Mouse (Mus musculus) lung, embryonic 14.5 days (tissue): Measurements from ENCODE around the gene Col1a2. TPM values are rescaled to one million over a fixed set of nuclear protein-coding genes. Genes with fewer than 3 reads are reported as not detected.

Experiments
- ATAC-seq: fragments of 200-750 bp; cut with Nextera tagmentation; 2 replicates; pipeline ENCODE4 v1.8.0; 2017; ENCODE audit warnings: mild to moderate bottlenecking, moderate TSS enrichment, moderate library complexity; ENCODE audit not compliant: insufficient read depth
- DNase-seq: peaks from one replicate; pipeline ENCODE4 v3.0.0-alpha.2; 2015
- H3K27ac ChIP-seq: fragments of 300-500 bp; sonication (generic); 2 replicates; pipeline ENCODE4 v1.5.1; 2014; ENCODE audit warnings: low read depth, mild to moderate bottlenecking, moderate library complexity
- H3K27me3 ChIP-seq: fragments of 300-500 bp; sonication (generic); 2 replicates; pipeline ENCODE4 v1.6.1; 2014; ENCODE audit warnings: low read length, control low read depth; ENCODE audit not compliant: insufficient read depth
- H3K36me3 ChIP-seq: fragments of 300-500 bp; sonication (generic); 2 replicates; pipeline ENCODE4 v1.6.1; 2014; ENCODE audit warnings: control low read depth; ENCODE audit not compliant: insufficient read depth
- H3K4me1 ChIP-seq: fragments of 300-500 bp; sonication (generic); 2 replicates; pipeline ENCODE4 v1.6.1; 2014; ENCODE audit warnings: antibody characterized with exemption, control low read depth; ENCODE audit not compliant: insufficient read depth
- H3K4me2 ChIP-seq: fragments of 300-500 bp; sonication (generic); 2 replicates; pipeline ENCODE4 v1.6.1; 2014; ENCODE audit warnings: mild to moderate bottlenecking
- H3K4me3 ChIP-seq: fragments of 300-500 bp; sonication (generic); 2 replicates; pipeline ENCODE4 v1.5.1; 2014; ENCODE audit warnings: low read depth, low read length
- H3K9ac ChIP-seq: fragments of 300-500 bp; sonication (generic); 2 replicates; pipeline ENCODE4 v1.6.1; 2014
- H3K9me3 ChIP-seq: fragments of 300-500 bp; sonication (generic); 2 replicates; pipeline ENCODE4 v1.6.1; 2016; ENCODE audit warnings: low read depth, low read length, control low read depth
- CTCF ChIP-seq: IDR thresholded peaks from 2 replicates; pipeline ENCODE4 v1.5.1; 2016; ENCODE audit warnings: antibody characterized with exemption, low read depth
- WGBS: fragments of 180-500 bp; shearing (Covaris S2); extraction: QIAGEN DNeasy Blood & Tissue Kit; methylation state at CpG from one replicate; pipeline ENCODE4 v1.1.7; 2014; 5-methylcytosine and 5-hydroxymethylcytosine counted together
- polyA plus RNA-seq: library from polyadenylated mRNA; unstranded; fragments of >200 nt; fragmentation: Nextera tagmentation; extraction: Ambion mirVana; gene quantifications from 2 replicates; pipeline ENCODE4 v1.2.1, GENCODE M21; 2014

Gene Col1a2
- polyA plus RNA-seq: 626 and 660 TPM in 2 replicates

GRCm38 (mm10) chr6:4504603-4505131, at the start of gene Col1a2:
TSS of gene Col1a2 (plus strand) at chr6:4504814.
- Histone ChIP-seq H3K9me3 (no peaks in the 10 kb centered on the region), H3K4me2 (peak within 1 kb of the TSS; percentile 73), H3K4me3 (peak within 1 kb of the TSS; percentile 53), H3K27ac (peak within 1 kb of the TSS; percentile 91), H3K9ac (peak within 1 kb of the TSS; percentile 69), H3K36me3 (peaks cover 8% of the 10 kb centered on the region; the same call in 1 of the 2 replicates), H3K4me1 (no peaks in the 10 kb centered on the region), H3K27me3 (no peaks in the 10 kb centered on the region)
- ATAC-seq (peak; percentile 45), DNase-seq (peak; percentile 23)
- TF ChIP-seq CTCF: no peak
- 17% methylated on average over 2 of the region's 3 CpGs for WGBS

- Histone ChIP-seq H3K9ac (no peak overlapping the region), H3K27ac (no peak overlapping the region), H3K4me2 (no peak overlapping the region), H3K36me3 (no peaks in the 10 kb centered on the region), H3K4me3 (no peak overlapping the region), H3K9me3 (no peaks in the 10 kb centered on the region), H3K27me3 (no peaks in the 10 kb centered on the region), H3K4me1 (peaks cover 15% of the 10 kb centered on the region)
- no peak for ATAC-seq
- WGBS: 44% methylated on average over 5 of the region's 5 CpGs
- TF ChIP-seq CTCF: no peak
- DNase-seq: no peak
Measured at GRCm38 (mm10) chr6:4455518-4455917, 49.1 kb upstream of the Col1a2 start.

- WGBS: 32% methylated on average over 5 of the region's 5 CpGs
- H3K27me3 ChIP-seq: no peaks in the 10 kb centered on the region
- no peaks in the 10 kb centered on the region for H3K9me3 ChIP-seq
- H3K27ac ChIP-seq: peak overlapping the region; percentile 89
- H3K9ac ChIP-seq: no peak overlapping the region
- no peak overlapping the region for H3K4me2 ChIP-seq
- DNase-seq (no peak), ATAC-seq (no peak)
- H3K36me3 ChIP-seq: no peaks in the 10 kb centered on the region
- peaks cover 15% of the 10 kb centered on the region for H3K4me1 ChIP-seq
- no peak for TF ChIP-seq CTCF
- no peak overlapping the region for H3K4me3 ChIP-seq
Measured at GRCm38 (mm10) chr6:4455961-4456617, 48.5 kb upstream of the Col1a2 start.

GRCm38 (mm10) chr6:4456691-4457447, 47.7 kb upstream of the Col1a2 start:
- no peak overlapping the region for H3K4me2 ChIP-seq
- peak; percentile 42 for ATAC-seq

DNA sequence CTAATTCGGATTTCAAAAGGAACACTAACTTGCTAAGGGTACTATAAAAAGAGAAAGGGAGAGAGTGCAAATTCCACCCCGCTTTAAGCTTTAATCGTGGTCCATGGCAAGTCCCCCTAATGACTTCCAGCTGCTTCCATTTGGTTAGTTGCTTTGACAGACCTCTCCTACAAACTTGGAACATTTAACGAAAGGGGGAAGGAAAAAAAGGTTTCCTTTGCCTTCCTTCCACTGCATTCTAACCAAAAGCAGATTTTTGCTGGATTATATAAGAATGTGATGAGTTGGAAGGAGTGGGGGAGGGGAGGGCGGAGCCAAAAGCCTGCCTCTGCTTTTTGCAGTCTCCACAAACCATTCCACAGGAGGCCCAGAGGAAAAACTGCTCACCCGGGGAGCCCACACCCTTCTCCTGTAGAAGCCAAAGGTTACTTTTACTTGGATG, 47.0 kb upstream of the Col1a2 start:
- no peak overlapping the region for H3K9ac ChIP-seq
- H3K4me3 ChIP-seq: no peak overlapping the region
- WGBS: 26% methylated on average over 6 of the region's 6 CpGs
- H3K9me3 ChIP-seq: no peaks in the 10 kb centered on the region
- no peaks in the 10 kb centered on the region for H3K27me3 ChIP-seq
- H3K36me3 ChIP-seq: no peaks in the 10 kb centered on the region
- peak overlapping the region; percentile 89 for H3K27ac ChIP-seq
- no peak for TF ChIP-seq CTCF
- DNase-seq (peak; percentile 80), ATAC-seq (peak; percentile 75)
- peaks cover 15% of the 10 kb centered on the region for H3K4me1 ChIP-seq
- H3K4me2 ChIP-seq: no peak overlapping the region

More at GRCm38 (mm10) chr6:4456691-4457447, 47.7 kb upstream of the Col1a2 start:
- H3K4me1 ChIP-seq: peaks cover 15% of the 10 kb centered on the region
- H3K36me3 ChIP-seq: no peaks in the 10 kb centered on the region
- no peak for TF ChIP-seq CTCF
- H3K9ac ChIP-seq: no peak overlapping the region; the same call in 1 of the 2 replicates
- peak overlapping the region; percentile 89 for H3K27ac ChIP-seq
- 47% methylated on average over 12 of the region's 12 CpGs for WGBS
- no peaks in the 10 kb centered on the region for H3K9me3 ChIP-seq
- no peak overlapping the region for H3K4me3 ChIP-seq
- DNase-seq: peak; percentile 19
- no peaks in the 10 kb centered on the region for H3K27me3 ChIP-seq

- Histone ChIP-seq H3K27ac (no peak overlapping the region; the same call in 1 of the 2 replicates), H3K36me3 (no peaks in the 10 kb centered on the region), H3K27me3 (no peaks in the 10 kb centered on the region), H3K4me3 (no peak overlapping the region), H3K9ac (no peak overlapping the region), H3K9me3 (no peaks in the 10 kb centered on the region), H3K4me1 (no peaks in the 10 kb centered on the region), H3K4me2 (no peak overlapping the region)
- WGBS: 31% methylated on average over 3 of the region's 3 CpGs
- TF ChIP-seq CTCF: no peak
- no peak for ATAC-seq
- DNase-seq: no peak
Measured at GRCm38 (mm10) chr6:4465320-4465719, 39.3 kb upstream of the Col1a2 start.

DNA sequence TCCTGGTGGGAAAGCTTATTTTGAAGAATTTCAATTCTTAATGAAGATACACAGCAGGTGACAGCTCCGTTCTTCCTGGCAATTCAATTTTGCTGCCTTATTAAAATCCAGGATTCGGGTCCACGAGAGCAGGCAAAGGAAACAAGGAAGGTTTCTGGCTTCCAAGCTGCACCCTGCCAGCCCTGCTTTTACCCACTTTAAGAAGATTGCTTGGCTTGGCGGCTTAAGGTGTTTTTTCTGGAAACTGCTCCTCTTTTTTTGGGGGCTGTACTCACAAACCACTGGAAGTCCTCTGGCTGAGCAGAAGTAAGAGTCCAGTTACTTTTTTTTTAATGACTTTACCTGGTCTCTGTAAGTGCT, 21.1 kb upstream of the Col1a2 start:
- 62% methylated on average over 4 of the region's 4 CpGs for WGBS
- TF ChIP-seq CTCF: no peak
- H3K9me3 ChIP-seq: no peaks in the 10 kb centered on the region
- no peak overlapping the region for H3K9ac ChIP-seq
- no peak overlapping the region for H3K4me2 ChIP-seq
- DNase-seq: no peak
- peaks cover 21% of the 10 kb centered on the region for H3K4me1 ChIP-seq
- ATAC-seq: no peak
- no peaks in the 10 kb centered on the region for H3K36me3 ChIP-seq
- no peak overlapping the region for H3K4me3 ChIP-seq
- H3K27me3 ChIP-seq: no peaks in the 10 kb centered on the region
- H3K27ac ChIP-seq: peak overlapping the region; percentile 70; the same call in 1 of the 2 replicates
